Comparison of ENCODE assay signal across 25 mouse cellular contexts in genomic region chr7:81835430-81835829, GRCm38 (mm10). TPM values are rescaled to one million over a fixed set of nuclear protein-coding genes. Genes with fewer than 3 reads are reported as not detected.
DNase-seq lines count a peak whose midpoint lies in the region; ATAC-seq lines count a peak whose summit lies in the region.
"Had no signal": no experiment of that assay in that cellular context is flagged by ENCODE, and none has a peak within 500 bp of the region (broad histone marks: within the 10 kb centered on the region; RNA-seq: fewer than 3 reads in every experiment).

No protein-coding gene starts in this region.

- DNase-seq in hindbrain, embryonic 14.5 days (ENCODE audit: low spot score): no peak
- no peak for DNase-seq in right cerebral cortex, postnatal 4 days
- DNase-seq: adrenal gland, adult 2 months; adrenal gland, postnatal 10 days; adrenal gland, postnatal 25 days; cerebellum, adult 11-12 months; cerebellum, adult 2 months; cerebellum, adult 9-10 months; cerebellum, postnatal 10 days; cerebellum, postnatal 25 days had no signal

- no peaks in the 10 kb centered on the region for H3K4me1 ChIP-seq in hindbrain, embryonic 14.5 days (replicated peaks; ENCODE audit: control insufficient read depth, insufficient read depth, low read length)
- H3K4me1 ChIP-seq in forebrain, embryonic 15.5 days: peaks cover 2% of the 10 kb centered on the region
- H3K4me1 ChIP-seq: embryonic facial prominence, embryonic 10.5 days had no signal

- H3K36me3 ChIP-seq in hindbrain, embryonic 14.5 days (replicated peaks; ENCODE audit: control insufficient read depth, insufficient read depth): no peaks in the 10 kb centered on the region
- H3K36me3 ChIP-seq in forebrain, embryonic 15.5 days: no peaks in the 10 kb centered on the region
- H3K36me3 ChIP-seq: embryonic facial prominence, embryonic 10.5 days; embryonic facial prominence, embryonic 12.5 days had no signal

- H3K27ac ChIP-seq in hindbrain, embryonic 14.5 days: no peak overlapping the region
- H3K27ac ChIP-seq in forebrain, embryonic 15.5 days (replicated peaks): no peak overlapping the region
- H3K27ac ChIP-seq: embryonic facial prominence, embryonic 10.5 days; embryonic facial prominence, embryonic 12.5 days; forebrain, embryonic 13.5 days had no signal

- H3K9me3 ChIP-seq in hindbrain, embryonic 14.5 days (ENCODE audit: control insufficient read depth, low read length): no peaks in the 10 kb centered on the region
- H3K9me3 ChIP-seq in forebrain, embryonic 15.5 days: no peaks in the 10 kb centered on the region
- H3K9me3 ChIP-seq: embryonic facial prominence, embryonic 10.5 days; embryonic facial prominence, embryonic 12.5 days; forebrain, embryonic 13.5 days had no signal

- H3K4me3 ChIP-seq in hindbrain, embryonic 14.5 days (replicated peaks; ENCODE audit: low read length): no peak overlapping the region
- no peak overlapping the region for H3K4me3 ChIP-seq in forebrain, embryonic 15.5 days
- H3K4me3 ChIP-seq: embryonic facial prominence, embryonic 10.5 days; embryonic facial prominence, embryonic 12.5 days; forebrain, embryonic 13.5 days had no signal

- no peak overlapping the region for H3K9ac ChIP-seq in hindbrain, embryonic 14.5 days
- no peak overlapping the region for H3K9ac ChIP-seq in forebrain, embryonic 15.5 days (replicated peaks)
- H3K9ac ChIP-seq: embryonic facial prominence, embryonic 12.5 days; forebrain, embryonic 13.5 days had no signal

- WGBS in hindbrain, embryonic 14.5 days: 92% methylated on average over 5 of the region's 5 CpGs
- 84% methylated on average over 5 of the region's 5 CpGs for WGBS in forebrain, embryonic 15.5 days

- peak; percentile 82 for ATAC-seq in granulocyte monocyte progenitor cell, adult 5-6 weeks (replicated peaks; ENCODE audit: poor library complexity, severe bottlenecking)
- ATAC-seq in megakaryocyte, adult 5-6 weeks (ENCODE audit: poor library complexity, severe bottlenecking): peak; percentile 38; the same call in 1 of the 2 replicates
- ATAC-seq in monocyte, adult 5-6 weeks (replicated peaks; ENCODE audit: insufficient number of reproducible peaks, low FRiP score, low TSS enrichment, poor library complexity, severe bottlenecking): 0 out of 2 replicates have a peak, but pooled peaks have one; percentile 53
- ATAC-seq in hindbrain, embryonic 14.5 days (ENCODE audit: low FRiP score): no peak
- ATAC-seq in forebrain, embryonic 15.5 days (replicated peaks): no peak
- ATAC-seq: forebrain, embryonic 13.5 days; forebrain, embryonic 16.5 days had no signal

- no peak overlapping the region for H3K4me2 ChIP-seq in hindbrain, embryonic 14.5 days (replicated peaks)
- no peak overlapping the region for H3K4me2 ChIP-seq in forebrain, embryonic 15.5 days (replicated peaks)
- H3K4me2 ChIP-seq: embryonic facial prominence, embryonic 12.5 days; forebrain, embryonic 13.5 days had no signal

- H3K27me3 ChIP-seq in hindbrain, embryonic 14.5 days (ENCODE audit: control insufficient read depth, insufficient read depth, low read length): no peaks in the 10 kb centered on the region
- H3K27me3 ChIP-seq in forebrain, embryonic 15.5 days: no peaks in the 10 kb centered on the region
- H3K27me3 ChIP-seq: embryonic facial prominence, embryonic 12.5 days; forebrain, embryonic 13.5 days had no signal

RNA-seq across cellular contexts. Expression of gene Btbd1, which starts 6.2 kb away (rescaled TPM):
- total RNA-seq in granulocyte monocyte progenitor cell, adult 5-6 weeks (2014; fragmentation: Nextera tagmentation): 37.4 and 79.2 TPM in 2 replicates
- 87.9 and 103 TPM in 2 replicates for total RNA-seq in granulocyte monocyte progenitor cell, adult 5-6 weeks (2017)
- total RNA-seq in megakaryocyte, adult 5-6 weeks (2015): 49.7 and 59.4 TPM in 2 replicates
- total RNA-seq in megakaryocyte, adult 5-6 weeks (2017): 110 and 111 TPM in 2 replicates
- total RNA-seq in monocyte, adult 5-6 weeks (2017): 91.7 to 129 TPM (median 116 TPM) in 3 replicates
- polyA plus RNA-seq in hindbrain, embryonic 14.5 days (2014; fragmentation: Nextera tagmentation; extraction: Ambion mirVana): 132 and 145 TPM in 2 replicates
- 96.3 and 108 TPM in 2 replicates for polyA plus RNA-seq in forebrain, embryonic 15.5 days (2015; fragmentation: Nextera tagmentation; extraction: Ambion mirVana)

RNA-seq across cellular contexts. Expression of gene Gm10160, which starts 20.2 kb away (rescaled TPM):
- total RNA-seq in granulocyte monocyte progenitor cell, adult 5-6 weeks (2014; fragmentation: Nextera tagmentation): not detected in 2 replicates
- not detected in 2 replicates for total RNA-seq in granulocyte monocyte progenitor cell, adult 5-6 weeks (2017)
- not detected in 2 replicates for total RNA-seq in megakaryocyte, adult 5-6 weeks (2015)
- total RNA-seq in megakaryocyte, adult 5-6 weeks (2017): not detected in 2 replicates
- not detected in 3 replicates for total RNA-seq in monocyte, adult 5-6 weeks (2017)
- polyA plus RNA-seq in hindbrain, embryonic 14.5 days (2014; fragmentation: Nextera tagmentation; extraction: Ambion mirVana): not detected in 2 replicates
- polyA plus RNA-seq in forebrain, embryonic 15.5 days (2015; fragmentation: Nextera tagmentation; extraction: Ambion mirVana): not detected in 2 replicates
- total RNA-seq: adrenal gland, adult 2 months; adrenal gland, postnatal 10 days; adrenal gland, postnatal 25 days; adrenal gland, postnatal 4 days; ES-E14; MEL had no signal
- polyA plus RNA-seq: adrenal gland, adult 2 months; C2C12; cerebellum, adult 2 months; cortical plate, adult 2 months; embryonic facial prominence, embryonic 10.5 days; embryonic facial prominence, embryonic 12.5 days; embryonic facial prominence, embryonic 14.5 days; forebrain, embryonic 11.5 days; forebrain, embryonic 13.5 days; forebrain, embryonic 16.5 days had no signal

RNA-seq across cellular contexts. Expression of gene Tm6sf1, which starts 23.4 kb away (rescaled TPM):
- total RNA-seq in granulocyte monocyte progenitor cell, adult 5-6 weeks (2014; fragmentation: Nextera tagmentation): 177 and 196 TPM in 2 replicates
- 132 and 194 TPM in 2 replicates for total RNA-seq in granulocyte monocyte progenitor cell, adult 5-6 weeks (2017)
- 228 and 275 TPM in 2 replicates for total RNA-seq in megakaryocyte, adult 5-6 weeks (2015)
- total RNA-seq in megakaryocyte, adult 5-6 weeks (2017): 275 and 308 TPM in 2 replicates
- 211 to 356 TPM (median 215 TPM) in 3 replicates for total RNA-seq in monocyte, adult 5-6 weeks (2017)
- 14.7 and 15.0 TPM in 2 replicates for polyA plus RNA-seq in hindbrain, embryonic 14.5 days (2014; fragmentation: Nextera tagmentation; extraction: Ambion mirVana)
- 7.1 and 7.6 TPM in 2 replicates for polyA plus RNA-seq in forebrain, embryonic 15.5 days (2015; fragmentation: Nextera tagmentation; extraction: Ambion mirVana)

RNA-seq across cellular contexts. Expression of gene 3110040N11Rik, which starts 46.2 kb away (rescaled TPM):
- 20.0 and 28.1 TPM in 2 replicates for total RNA-seq in granulocyte monocyte progenitor cell, adult 5-6 weeks (2014; fragmentation: Nextera tagmentation)
- total RNA-seq in granulocyte monocyte progenitor cell, adult 5-6 weeks (2017): 69.5 and 80.4 TPM in 2 replicates
- total RNA-seq in megakaryocyte, adult 5-6 weeks (2015): 15.4 and 26.5 TPM in 2 replicates
- total RNA-seq in megakaryocyte, adult 5-6 weeks (2017): 34.6 and 53.8 TPM in 2 replicates
- 24.4 to 67.1 TPM (median 60.9 TPM) in 3 replicates for total RNA-seq in monocyte, adult 5-6 weeks (2017)
- 43.3 and 45.5 TPM in 2 replicates for polyA plus RNA-seq in hindbrain, embryonic 14.5 days (2014; fragmentation: Nextera tagmentation; extraction: Ambion mirVana)
- 51.6 and 52.2 TPM in 2 replicates for polyA plus RNA-seq in forebrain, embryonic 15.5 days (2015; fragmentation: Nextera tagmentation; extraction: Ambion mirVana)

Comparison
In these comparisons a context has a peak if more than half of its experiments do, and no peak if none do; other contexts are left out.
1. ATAC-seq: peak in granulocyte monocyte progenitor cell, adult 5-6 weeks (single experiment), megakaryocyte, adult 5-6 weeks (single experiment) and monocyte, adult 5-6 weeks (single experiment); none in hindbrain, embryonic 14.5 days (single experiment) and forebrain, embryonic 15.5 days (single experiment).